Mouse (Mus musculus) bone marrow, adult 2 months (tissue): ENCODE measurements around the gene Golph3.

Experiments used
- CTCF ChIP-seq: fragments of 200-500 bp; IDR thresholded peaks from 2 replicates; pipeline ENCODE4 v1.5.1; 2011; ENCODE audit warnings: low read length, control low read depth; ENCODE audit not compliant: control insufficient read depth, insufficient read depth
- POLR2A ChIP-seq: fragments of 200-500 bp; IDR thresholded peaks from 2 replicates; pipeline ENCODE4 v1.6.1; 2011; ENCODE audit warnings: low read depth, mild to moderate bottlenecking, control low read depth, low read length, borderline replicate concordance; ENCODE audit not compliant: control insufficient read depth

DNA sequence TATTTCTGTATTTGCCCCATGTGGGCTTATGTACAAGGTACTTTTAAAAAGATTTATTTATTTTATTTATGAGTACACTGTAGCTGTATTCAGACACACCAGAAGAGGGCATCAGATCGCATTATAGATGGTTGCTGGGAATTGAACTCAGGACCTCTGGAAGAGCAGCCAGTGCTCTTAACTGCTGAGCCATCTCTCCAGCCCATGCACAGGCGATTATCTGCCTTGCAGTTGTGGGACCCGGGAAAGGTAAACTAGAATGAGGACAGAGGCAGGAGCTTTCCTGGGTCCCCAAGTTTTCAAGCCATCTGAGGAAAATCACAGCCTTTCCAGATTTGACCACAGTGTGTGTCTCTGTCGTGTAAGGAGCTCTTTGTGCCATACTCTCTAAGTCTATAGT lies 47.6 kb downstream of the Golph3 start:
- no peak for TF ChIP-seq POLR2A
- TF ChIP-seq CTCF = no peak
